Mouse (Mus musculus) left cerebral cortex, adult 9 months (tissue): ENCODE results near the gene Plagl2.

Experiments
- DNase-seq, 2 experiments: peaks; one replicate each; pipeline ENCODE4 v3.0.0; 2022; ENCODE audit warnings: low spot score in 2 of 2

Gene Plagl2

GRCm38 (mm10) chr2:153239021-153239859 lies 2.0 kb downstream of the Plagl2 start:
- DNase-seq: no peak

- no peak for DNase-seq
These were observed 2.8 kb downstream of the Plagl2 start for GRCm38 (mm10) chr2:153238406-153238805.

- DNase-seq: no peak
These were observed 3.3 kb downstream of the Plagl2 start for GRCm38 (mm10) chr2:153237891-153238290.

DNA sequence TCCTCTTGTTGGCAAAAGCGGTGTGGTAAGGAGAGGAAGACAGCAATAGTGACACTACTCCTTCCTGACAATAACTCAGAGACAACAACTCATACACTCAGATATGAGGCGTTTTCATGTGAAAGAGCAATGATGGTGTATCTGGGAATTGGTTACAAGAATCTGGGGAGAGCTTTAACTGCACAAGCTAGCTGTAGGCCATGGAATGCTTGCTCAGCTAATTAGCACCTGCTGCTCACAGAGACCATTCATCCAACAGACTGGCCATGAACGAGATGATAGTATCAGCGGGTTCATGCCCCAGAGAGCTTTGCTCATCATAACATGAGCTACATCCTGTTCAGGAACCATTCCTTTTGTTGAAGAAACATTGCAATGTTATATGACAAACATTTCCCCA lies 4.0 kb downstream of the Plagl2 start:
- DNase-seq: no peak

- no peak for DNase-seq
These were observed 12.7 kb downstream of the Plagl2 start for GRCm38 (mm10) chr2:153228523-153228922.

- no peak for DNase-seq
These were observed 13.3 kb downstream of the Plagl2 start for GRCm38 (mm10) chr2:153227959-153228358.

DNA sequence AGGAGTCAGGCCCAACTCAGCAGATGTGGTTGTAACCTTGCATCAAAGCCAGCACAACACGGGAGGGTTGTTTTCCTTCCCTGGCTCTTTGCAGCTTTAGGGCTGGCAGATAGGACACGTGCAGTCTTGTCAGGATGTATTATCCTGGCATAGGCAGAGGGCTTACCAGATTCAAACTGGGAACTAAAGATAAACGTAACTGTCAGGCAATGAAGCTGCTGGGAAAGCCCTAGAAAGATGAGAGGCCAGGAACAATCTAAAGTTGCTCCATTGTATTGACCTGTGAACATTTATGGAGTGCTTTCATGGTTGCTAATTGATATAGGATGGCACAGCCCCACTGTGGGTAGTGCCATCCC lies 15.7 kb downstream of the Plagl2 start:
- DNase-seq: no peak

GRCm38 (mm10) chr2:153224946-153225594 lies 16.2 kb downstream of the Plagl2 start, which contains the start of gene Tspyl3:
Tspyl3 (minus strand) TSS chr2:153225441.
- DNase-seq: peak; percentile 36 to 58

- DNase-seq: no peak
These were observed 18.7 kb downstream of the Plagl2 start for GRCm38 (mm10) chr2:153222566-153222965.

GRCm38 (mm10) chr2:153222130-153222529 lies 19.1 kb downstream of the Plagl2 start:
- DNase-seq: no peak

DNA sequence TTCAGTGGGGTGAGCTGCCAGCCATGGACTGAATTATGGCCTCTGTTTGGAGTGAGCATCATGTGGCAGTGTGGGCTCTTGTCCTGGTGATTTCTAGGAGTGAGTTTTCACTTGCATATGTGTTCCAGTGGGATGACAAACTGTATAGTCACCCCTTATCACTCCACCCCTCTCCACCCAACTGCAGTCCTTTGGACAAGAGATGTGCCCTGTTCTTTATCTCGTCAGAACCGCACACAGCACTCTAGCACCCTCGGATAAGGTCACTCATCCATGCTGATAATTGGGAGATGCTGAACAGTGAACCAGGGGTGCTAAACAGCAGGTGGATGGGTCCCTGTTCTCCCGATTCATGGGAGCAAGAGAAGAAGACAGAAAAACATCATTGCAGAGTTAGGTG lies 19.6 kb downstream of the Plagl2 start:
- no peak for DNase-seq

DNA sequence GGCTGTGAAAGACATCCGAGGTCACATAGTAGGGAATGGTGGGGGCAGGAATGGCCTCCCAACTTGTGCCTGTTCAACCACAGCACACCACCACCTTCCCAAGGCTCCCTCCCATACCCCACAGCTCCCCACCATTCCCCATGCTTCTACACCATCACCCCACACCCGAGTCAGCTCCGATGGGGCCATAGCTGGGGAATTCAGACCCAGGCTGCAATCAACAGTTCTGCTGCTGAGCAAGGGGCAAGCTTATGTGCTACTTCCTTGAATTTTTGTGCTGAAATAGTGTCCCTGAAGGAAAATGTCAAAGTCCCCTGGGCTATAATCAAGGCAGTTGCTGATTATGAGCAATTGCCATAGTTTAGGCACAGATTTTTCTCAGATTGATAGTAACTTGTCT lies 22.7 kb downstream of the Plagl2 start:
- DNase-seq: no peak

DNA sequence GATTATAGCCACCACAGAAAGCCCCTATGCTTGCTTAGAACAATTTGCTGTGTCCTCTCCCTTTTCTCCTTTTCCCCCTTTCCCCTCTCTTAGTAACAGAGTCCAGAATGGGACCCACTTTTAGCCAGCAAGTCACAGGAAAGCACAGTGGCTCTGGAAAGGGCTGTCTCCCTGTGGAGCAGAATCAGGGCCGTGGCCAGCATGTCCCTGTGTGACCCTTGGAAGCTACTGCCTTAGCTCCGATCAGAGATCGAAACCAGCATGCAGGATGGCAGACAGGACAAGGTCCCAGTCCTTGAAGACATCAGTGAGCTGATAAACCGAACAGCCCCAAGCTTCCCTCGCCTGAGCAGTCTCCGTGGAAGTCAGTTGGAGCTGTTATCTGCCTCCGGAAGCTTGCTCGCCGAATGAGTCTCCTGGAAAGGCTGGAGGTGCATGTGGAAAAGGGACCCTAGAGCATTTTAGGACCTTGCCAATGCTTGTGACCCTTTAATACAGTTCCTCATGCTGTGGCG lies 23.3 kb downstream of the Plagl2 start:
- DNase-seq: no peak

GRCm38 (mm10) chr2:153215421-153215820 lies 25.8 kb downstream of the Plagl2 start:
- DNase-seq: no peak

- DNase-seq: no peak
These were observed 26.4 kb downstream of the Plagl2 start for GRCm38 (mm10) chr2:153214771-153215259.

DNA sequence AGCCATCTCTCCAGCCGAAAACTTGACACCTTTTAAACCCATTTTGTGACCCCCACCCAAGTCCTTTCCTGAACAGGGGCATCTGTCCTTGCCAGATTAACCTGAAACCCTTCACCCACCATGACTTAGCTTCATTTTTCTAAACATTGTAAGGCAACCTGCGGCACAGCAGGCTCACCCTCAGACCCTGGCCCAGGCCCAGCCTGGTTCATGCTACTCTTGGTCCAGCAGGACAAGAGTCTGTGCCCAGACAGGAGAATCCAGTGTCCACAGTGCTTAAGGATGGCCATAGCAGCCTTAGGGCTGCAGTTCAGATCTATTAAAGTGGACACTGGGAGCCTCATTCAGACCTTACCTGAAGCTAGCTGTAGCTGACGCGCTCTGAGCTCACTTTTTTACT lies 27.9 kb downstream of the Plagl2 start:
- DNase-seq: no peak

GRCm38 (mm10) chr2:153211451-153211850 lies 29.8 kb downstream of the Plagl2 start:
- DNase-seq: no peak

GRCm38 (mm10) chr2:153209286-153209685 lies 31.9 kb downstream of the Plagl2 start:
- no peak for DNase-seq

GRCm38 (mm10) chr2:153208149-153208548 lies 33.1 kb downstream of the Plagl2 start:
- DNase-seq: no peak

DNA sequence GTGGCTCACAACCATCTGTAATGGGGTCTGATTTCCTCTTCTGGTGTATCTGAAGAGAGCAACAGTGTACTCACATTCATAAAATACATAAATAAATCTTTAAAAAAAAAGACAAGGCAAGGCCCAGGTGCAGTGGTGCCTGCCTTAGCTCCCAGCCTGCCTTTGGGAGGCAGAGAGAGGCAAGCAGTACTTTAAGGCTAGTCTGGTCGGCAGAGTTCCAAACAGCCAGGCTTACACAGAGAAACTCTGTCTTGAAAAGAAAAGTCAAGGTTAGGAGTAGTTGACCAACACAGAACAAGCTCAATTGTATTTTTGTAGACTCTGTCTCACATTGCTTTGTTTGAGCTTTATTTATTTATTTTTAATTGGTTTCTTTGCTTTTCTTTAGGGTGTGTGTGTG lies 38.5 kb downstream of the Plagl2 start:
- DNase-seq: no peak

GRCm38 (mm10) chr2:153199114-153199513 lies 42.1 kb downstream of the Plagl2 start:
- DNase-seq: no peak

GRCm38 (mm10) chr2:153198485-153198884 lies 42.7 kb downstream of the Plagl2 start:
- DNase-seq: no peak

DNA sequence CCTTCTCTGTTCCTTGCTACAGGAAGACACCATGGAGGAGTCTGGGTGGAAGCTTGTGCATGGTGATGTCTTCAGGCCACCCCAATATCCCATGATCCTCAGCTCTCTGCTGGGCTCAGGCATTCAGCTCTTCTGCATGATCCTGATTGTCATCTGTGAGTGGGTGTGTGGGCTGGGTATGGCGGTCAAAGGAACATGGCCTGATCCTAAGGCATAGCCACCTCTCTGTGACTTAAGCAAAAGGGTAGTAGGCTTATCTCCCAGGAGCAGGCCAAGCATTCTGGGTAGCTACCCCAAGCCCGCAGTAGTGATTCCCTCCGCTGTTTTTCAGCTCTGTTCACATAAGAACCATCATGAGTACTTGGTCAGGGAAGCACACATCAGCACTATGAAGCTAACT lies 47.0 kb downstream of the Plagl2 start:
- no peak for DNase-seq
